Mouse (Mus musculus) gastrocnemius, adult 18-20 months (tissue): ENCODE results near the gene Tgfbr3l. TPM values are rescaled to one million over a fixed set of nuclear protein-coding genes. Genes with fewer than 3 reads are reported as not detected.

Source experiments
- DNase-seq: peaks from one replicate; pipeline ENCODE4 v3.0.0; 2021; ENCODE audit warnings: low spot score
- total RNA-seq, 2 experiments: library from RNA; stranded (reverse); gene quantifications; 2 replicates each; pipeline ENCODE4 v1.2.3; 2021

The Tgfbr3l gene
- total RNA-seq, 2 experiments from 2014 or later, result 1.2 to 1.7 TPM

DNA sequence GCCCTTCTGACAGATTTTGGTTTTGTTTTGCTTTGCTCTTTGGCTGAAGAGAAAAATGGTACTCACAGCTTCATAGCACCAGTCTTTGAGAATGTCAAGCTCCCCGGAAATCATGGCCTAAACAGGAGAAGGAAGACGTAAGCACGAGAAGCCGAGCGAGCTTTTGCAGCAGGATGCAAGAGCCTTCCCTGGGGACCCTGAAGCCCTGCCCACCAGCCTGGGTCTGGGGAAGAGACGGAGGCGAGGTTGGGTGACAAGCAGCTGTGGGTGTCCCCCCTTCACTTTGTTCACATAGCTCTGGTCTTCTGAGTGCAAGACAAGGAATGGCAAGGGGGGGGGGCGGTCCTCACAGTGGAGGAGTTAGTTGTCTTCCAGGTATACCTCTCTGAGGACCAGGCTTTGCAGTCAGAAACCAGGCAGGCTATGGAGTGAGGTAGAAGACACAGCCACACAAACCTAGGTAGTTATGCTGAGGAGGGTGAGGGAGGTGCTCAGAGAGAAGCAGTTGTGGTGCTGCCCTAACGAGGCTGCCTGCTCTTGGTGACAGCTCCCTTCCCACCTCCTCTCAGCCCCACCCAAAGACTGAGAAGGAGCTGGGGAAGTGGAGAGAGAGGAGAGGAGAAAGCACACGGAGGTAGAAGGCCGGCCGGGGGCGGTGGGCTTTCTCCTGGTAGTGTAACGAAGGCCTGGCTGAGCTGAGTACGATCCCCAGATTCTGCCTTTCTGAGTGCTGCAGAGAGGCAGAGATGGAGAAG is 17.3 kb downstream of the Tgfbr3l start:
- no peak for DNase-seq

- DNase-seq, result no peak
Measured at GRCm38 (mm10) chr8:4267627-4268026, 19.6 kb downstream of the Tgfbr3l start.

DNA sequence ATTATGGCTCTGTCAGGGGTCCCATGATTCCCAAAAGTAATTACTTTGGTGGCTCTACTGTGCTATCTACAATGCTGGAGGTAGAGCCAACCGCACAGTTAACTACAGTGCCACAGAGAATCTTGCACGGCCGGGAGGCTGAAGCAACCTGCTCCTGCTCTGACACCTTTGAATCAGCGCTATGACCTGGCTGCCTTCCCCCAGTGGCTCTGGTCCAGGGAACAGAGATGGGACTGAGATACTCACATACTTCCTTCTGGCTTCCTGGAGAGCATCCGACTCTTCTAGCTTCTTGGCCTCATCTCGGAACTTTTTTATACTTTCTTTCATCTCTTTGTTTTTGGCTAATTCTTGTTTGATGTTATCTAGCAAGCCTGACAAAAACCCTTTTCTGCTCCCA is 21.6 kb downstream of the Tgfbr3l start:
- DNase-seq, result no peak

DNA sequence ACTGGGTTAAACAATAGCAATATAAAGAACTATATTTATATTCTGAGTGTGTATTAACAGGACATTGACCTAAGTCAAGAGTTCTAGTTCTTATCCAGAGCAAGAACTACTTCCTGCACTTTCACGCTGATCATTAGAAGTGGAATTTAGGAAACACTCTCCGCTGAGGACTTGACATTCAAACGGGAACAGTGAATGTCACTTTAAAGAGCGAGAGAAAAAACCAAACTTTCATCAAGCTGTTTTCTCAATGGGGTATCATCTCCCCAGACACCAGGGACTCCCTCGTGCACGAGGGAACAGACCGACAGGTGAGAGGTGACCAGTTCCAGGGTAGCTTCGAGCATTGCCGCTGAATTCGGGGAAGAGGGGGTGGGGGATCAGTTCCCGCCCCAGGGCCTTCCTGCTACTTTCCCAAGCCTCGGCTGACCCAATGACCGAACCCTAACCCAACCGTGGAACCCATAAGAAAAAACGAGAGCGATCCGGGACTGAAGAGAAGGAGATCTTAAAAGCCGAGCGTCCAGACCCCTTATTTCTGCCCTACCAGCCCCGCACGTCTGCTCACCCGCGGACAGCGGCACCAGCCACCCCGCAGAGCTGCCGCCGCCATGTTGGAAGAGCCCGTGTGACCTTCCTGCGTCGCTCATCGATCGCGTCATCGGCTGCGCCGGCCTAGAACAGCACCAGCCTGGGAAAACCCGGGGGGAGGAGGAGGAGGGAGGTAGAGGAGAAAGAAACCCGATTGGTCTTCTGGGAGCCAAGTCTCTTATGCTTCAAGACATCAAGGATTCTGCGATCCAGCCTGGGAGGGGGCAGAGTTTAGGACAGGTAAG is 27.5 kb downstream of the Tgfbr3l start, which contains the start of gene Timm44:
TSS of gene Timm44 (minus strand) at position 639 of the 836 bp plus-strand sequence.
- DNase-seq, result peak; percentile 95

- no peak for DNase-seq
Measured at GRCm38 (mm10) chr8:4276111-4276465, 28.1 kb downstream of the Tgfbr3l start.

DNA sequence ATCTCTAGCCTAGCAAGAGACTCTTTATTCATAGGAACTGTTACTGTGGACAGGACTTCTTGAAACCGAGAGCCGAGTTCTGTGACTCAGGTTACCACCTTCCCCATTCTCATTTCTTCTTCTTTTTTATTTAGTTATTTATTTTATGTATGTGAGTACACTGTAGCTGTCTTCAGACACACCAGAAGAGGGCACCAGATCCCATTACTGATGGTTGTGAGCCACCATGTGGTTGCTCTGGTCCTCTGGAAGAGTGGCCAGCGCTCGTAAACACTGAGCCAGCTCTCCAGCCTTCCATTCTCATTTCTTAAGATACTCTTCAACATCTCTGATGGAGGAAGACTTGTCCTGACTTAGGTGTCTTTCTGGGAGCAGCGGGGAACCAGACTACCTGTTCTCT is 44.7 kb downstream of the Tgfbr3l start:
- no peak for DNase-seq

DNA sequence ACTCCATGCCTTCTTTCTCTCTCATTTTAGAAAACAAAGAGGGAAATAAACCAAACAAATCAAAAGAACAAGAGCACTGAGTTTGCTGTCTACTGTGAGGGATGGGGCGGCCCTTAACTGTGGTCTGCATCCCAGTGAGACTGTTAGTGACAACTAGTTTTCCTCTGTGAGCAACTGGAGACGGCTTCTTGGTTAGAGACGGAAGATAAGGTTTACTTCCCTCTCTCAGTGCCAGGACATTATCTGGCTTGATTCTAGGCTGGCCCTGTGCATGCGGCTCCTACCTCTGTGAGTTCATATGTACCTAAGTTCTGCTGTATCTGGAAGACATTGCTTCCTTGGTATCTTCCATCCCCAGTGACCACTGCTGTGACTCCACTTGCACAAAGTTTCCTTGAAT is 49.8 kb downstream of the Tgfbr3l start:
- no peak for DNase-seq

Other genes with a start within 250 kb of the Tgfbr3l start
- 1 to 10 TPM in 1 of 2 experiments, under 1 TPM in 1; 0.91 to 1.6 TPM for gene Cd209f, start 142.4 kb upstream of the Tgfbr3l start, total RNA-seq
- gene Cd209g, start 114.1 kb upstream of the Tgfbr3l start, total RNA-seq, result under 1 TPM; 0.25 to 0.62 TPM
- gene Evi5l, start 81.6 kb upstream of the Tgfbr3l start, total RNA-seq, result 10 to 100 TPM; 14.8 to 15.5 TPM
- gene Prr36, start 30.8 kb upstream of the Tgfbr3l start, total RNA-seq, result not detected
- not detected for gene Lrrc8e, start 21.4 kb upstream of the Tgfbr3l start, total RNA-seq
- gene Map2k7, start 9.5 kb upstream of the Tgfbr3l start, total RNA-seq, result 10 to 100 TPM; 80.9 to 90.4 TPM
- gene Gm49320, start 9.3 kb upstream of the Tgfbr3l start, total RNA-seq, result under 1 TPM in 1 of 2 experiments, not detected in 1; 0.14 TPM
- gene Snapc2, start 4.9 kb downstream of the Tgfbr3l start, total RNA-seq, result 10 to 100 TPM; 11.9 to 12.5 TPM
- gene Ctxn1, start 11.1 kb downstream of the Tgfbr3l start, total RNA-seq, result under 1 TPM; 0.37 to 0.69 TPM
- gene Timm44, start 27.7 kb downstream of the Tgfbr3l start, total RNA-seq, result 10 to 100 TPM; 58.0 to 58.2 TPM
- 1 to 10 TPM; 7.0 to 8.5 TPM for gene Ccl25, start 77.0 kb downstream of the Tgfbr3l start, total RNA-seq
- 10 to 100 TPM; 39.2 to 42.3 TPM for gene Elavl1, start 77.2 kb downstream of the Tgfbr3l start, total RNA-seq
- gene Cers4, start 244.8 kb downstream of the Tgfbr3l start, total RNA-seq, result 1 to 10 TPM; 2.4 to 4.2 TPM